Mouse (Mus musculus) heart, adult 18-20 months (tissue): ENCODE data around the gene Olfr1513. TPM values are rescaled to one million over a fixed set of nuclear protein-coding genes. Genes with fewer than 3 reads are reported as not detected.
A peak's percentile ranks its signal among the peaks of the same experiment; 100 is the strongest.
"Not testable (repeated sequence)": the region's sequence is repeated elsewhere in the genome, so short reads cannot be mapped to it uniquely, and the experiment has no call there.

Source experiments
- DNase-seq, 2 experiments: peaks; one replicate each; pipeline ENCODE4 v3.0.0; 2021 to 2022; ENCODE audit warnings: mixed read lengths in 1 of 2
- total RNA-seq, 2 experiments: library from RNA; stranded (reverse); gene quantifications; 2 replicates each; pipeline ENCODE4 v1.2.3; 2021

Olfr1513 gene
- total RNA-seq, 2 experiments from 2014 or later = not detected

GRCm38 (mm10) chr14:52310343-52310742 lies 45.9 kb downstream of the Olfr1513 start:
- not testable (repeated sequence) for DNase-seq

DNA sequence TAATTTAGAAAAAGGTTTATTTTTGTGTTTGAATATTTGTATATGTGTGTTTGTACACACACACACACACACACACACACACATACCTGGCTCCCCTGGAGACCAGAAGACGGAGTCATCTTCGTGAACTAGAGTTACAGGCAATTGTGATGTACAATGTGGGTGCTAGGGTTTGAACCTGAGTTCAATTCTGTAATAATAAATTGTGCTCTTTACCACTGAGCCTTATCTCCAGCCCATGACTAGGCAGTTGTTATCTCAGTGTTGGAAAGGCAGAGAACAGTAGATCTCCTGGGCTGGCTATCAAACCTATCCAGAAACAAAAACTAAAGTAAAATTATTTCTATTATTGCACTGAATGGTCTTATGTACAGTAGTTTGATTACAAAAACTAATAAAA lies 50.1 kb downstream of the Olfr1513 start:
- no peak for DNase-seq

GRCm38 (mm10) chr14:52304644-52305271 lies 51.5 kb downstream of the Olfr1513 start, which contains the start of gene Mettl3:
Gene Mettl3, minus strand, starts transcription at chr14:52305128.
- peak; percentile 93 to 95 for DNase-seq

DNA sequence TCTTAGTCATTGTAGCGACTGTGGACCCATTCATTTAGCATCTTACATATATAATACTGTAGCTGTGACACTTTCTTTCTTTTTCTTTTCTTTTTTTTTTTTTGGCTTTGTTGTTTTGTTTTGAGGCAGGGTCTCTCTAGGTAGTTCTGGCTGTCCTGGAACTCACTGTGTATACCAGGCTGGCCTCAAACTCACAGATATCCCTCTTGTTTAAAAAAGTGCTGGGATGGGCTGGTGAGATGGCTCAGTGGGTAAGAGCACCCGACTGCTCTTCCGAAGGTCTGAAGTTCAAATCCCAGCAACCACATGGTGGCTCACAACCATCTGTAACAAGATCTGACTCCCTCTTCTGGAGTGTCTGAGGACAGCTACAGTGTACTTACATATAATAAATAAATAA lies 52.7 kb downstream of the Olfr1513 start:
- DNase-seq = not testable (repeated sequence)

Other genes starting within 250 kb of the Olfr1513 start
- gene Rpgrip1, start 245.7 kb downstream of the Olfr1513 start, total RNA-seq = 1 to 10 TPM in 1 of 2 experiments, under 1 TPM in 1; 0.30 to 1.0 TPM
- 10 to 100 TPM; 22.3 to 23.7 TPM for gene Supt16, start 159.0 kb downstream of the Olfr1513 start, total RNA-seq
- 10 to 100 TPM; 34.2 to 37.7 TPM for gene Chd8, start 98.6 kb downstream of the Olfr1513 start, total RNA-seq
- 10 to 100 TPM; 30.3 to 35.8 TPM for gene Tox4, start 77.3 kb downstream of the Olfr1513 start, total RNA-seq
- 1 to 10 TPM; 3.8 to 5.5 TPM for gene Rab2b, start 76.9 kb downstream of the Olfr1513 start, total RNA-seq
- 10 to 100 TPM; 16.2 to 18.1 TPM for gene Mettl3, start 51.3 kb downstream of the Olfr1513 start, total RNA-seq
- gene Sall2, start 27.6 kb downstream of the Olfr1513 start, total RNA-seq = 1 to 10 TPM in 1 of 2 experiments, under 1 TPM in 1; 0.97 to 1.0 TPM
- gene Olfr1512, start 22.8 kb upstream of the Olfr1513 start, total RNA-seq = not detected
- gene Olfr1511, start 41.0 kb upstream of the Olfr1513 start, total RNA-seq = not detected
- not detected for gene Olfr1510, start 58.0 kb upstream of the Olfr1513 start, total RNA-seq
- not detected for gene Olfr1509, start 86.6 kb upstream of the Olfr1513 start, total RNA-seq
- gene Olfr1508, start 111.1 kb upstream of the Olfr1513 start, total RNA-seq = not detected
- not detected for gene Olfr1507, start 139.3 kb upstream of the Olfr1513 start, total RNA-seq